Mouse (Mus musculus) c-Kit-positive CD71-positive TER-119-negative erythroid progenitor cells, embryonic 14.5 days (primary cell): ENCODE measurements around the gene Hsf2bp.

Experiments used
- DNase-seq: peaks from one replicate; pipeline ENCODE4 v3.0.0-alpha.2; 2013; ENCODE audit warnings: low read depth

The Hsf2bp gene

GRCm38 (mm10) chr17:31982326-31983190, 53.6 kb downstream of the Hsf2bp start:
- DNase-seq: no peak

DNA sequence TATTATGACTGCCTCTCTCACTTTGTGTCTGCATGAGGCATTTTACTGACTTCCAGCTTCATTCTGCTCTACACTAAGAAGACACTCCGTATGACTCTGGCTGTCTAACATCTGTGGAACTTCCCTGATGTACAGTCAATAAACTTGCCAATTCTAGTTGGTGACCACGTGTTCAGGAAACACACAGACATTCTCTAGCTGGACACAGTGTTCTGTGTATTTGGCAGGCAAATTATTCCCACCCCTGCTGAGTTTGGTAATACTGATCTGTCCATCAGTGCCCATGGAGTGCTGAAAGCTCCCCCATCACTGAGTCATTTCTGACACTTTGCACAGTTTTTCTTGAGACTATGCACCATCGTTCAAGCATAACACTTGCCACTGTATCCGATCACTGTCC, 56.3 kb downstream of the Hsf2bp start:
- no peak for DNase-seq

GRCm38 (mm10) chr17:31977131-31977530, 59.0 kb downstream of the Hsf2bp start:
- no peak for DNase-seq

DNA sequence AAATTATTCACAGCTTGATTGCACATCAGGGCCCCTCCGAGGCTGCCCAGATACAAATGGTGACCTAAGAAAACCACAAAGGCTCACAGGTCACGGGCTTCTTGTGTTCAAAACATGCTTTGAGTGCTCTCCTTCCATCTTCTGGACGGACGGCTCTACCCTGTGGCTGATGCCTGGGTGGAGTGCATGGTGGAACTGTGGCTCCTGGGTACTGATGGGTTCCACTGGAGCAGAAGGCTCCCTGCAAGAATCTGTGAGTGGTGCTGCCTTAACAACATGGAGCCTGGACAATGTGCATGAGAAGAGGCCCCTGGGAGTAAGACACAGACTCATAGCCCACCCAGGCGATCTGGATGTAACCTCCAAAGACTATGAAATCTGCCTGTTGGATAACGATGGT, 59.6 kb downstream of the Hsf2bp start:
- DNase-seq: no peak

DNA sequence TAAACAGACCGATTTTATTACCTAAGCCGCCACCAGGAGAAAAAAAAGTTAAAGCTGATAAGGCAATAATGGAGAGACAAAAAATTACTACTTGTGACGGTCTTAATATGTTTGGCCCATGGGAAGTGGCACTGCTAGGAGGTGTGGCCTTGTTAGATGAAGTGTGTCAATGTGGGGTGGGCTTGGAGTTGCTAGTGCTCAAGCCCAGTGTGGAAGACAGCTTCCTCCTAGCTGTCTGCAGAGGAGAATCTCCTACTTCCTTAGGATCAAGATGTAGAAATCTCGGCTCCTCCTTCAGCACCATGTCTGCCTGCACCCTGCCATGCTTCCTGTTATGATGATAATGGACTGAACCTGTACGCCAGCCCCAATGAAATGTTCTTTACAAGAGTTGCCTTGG, 61.5 kb downstream of the Hsf2bp start:
- no peak for DNase-seq

GRCm38 (mm10) chr17:31973664-31974230, 62.4 kb downstream of the Hsf2bp start:
- no peak for DNase-seq

DNA sequence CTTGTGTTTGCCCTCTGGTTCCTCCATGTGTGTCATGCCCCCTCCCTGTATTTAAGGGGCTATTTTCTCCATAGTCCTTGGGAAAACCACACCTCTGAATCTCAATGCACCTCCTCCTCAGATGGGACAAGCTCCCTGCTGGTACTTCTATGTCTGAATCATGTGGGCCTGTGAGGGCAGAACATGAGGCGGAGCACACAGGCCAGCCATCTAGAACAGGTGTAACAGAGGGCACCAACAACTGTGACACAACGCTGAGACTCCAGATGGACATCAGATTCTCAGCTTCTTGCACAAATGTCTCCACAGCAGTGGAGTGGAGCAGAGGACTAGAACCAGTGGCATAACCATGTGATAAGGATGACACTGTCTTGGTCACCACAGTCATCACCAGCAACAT, 65.3 kb downstream of the Hsf2bp start:
- DNase-seq: no peak

DNA sequence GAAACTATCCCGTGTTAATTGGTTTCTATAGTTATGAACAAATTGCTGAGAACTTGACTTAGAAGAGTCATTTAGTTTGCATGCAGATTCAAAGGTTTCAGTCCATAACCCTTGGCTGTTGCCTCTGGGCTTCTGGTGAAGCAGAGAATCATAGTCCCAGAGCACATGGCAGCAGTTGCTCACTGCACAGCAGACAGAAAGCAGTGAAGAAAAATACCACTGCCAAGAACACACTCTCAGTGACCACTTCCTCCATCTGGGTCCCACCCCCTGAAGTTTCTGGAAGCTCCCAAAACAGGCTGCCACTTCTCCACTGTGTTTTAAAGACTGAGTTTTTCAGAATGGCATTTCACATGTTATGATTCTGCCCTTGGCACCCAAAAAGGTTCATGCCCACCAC, 67.3 kb downstream of the Hsf2bp start:
- no peak for DNase-seq

- no peak for DNase-seq
Measured at GRCm38 (mm10) chr17:31967311-31967710, 68.8 kb downstream of the Hsf2bp start.

DNA sequence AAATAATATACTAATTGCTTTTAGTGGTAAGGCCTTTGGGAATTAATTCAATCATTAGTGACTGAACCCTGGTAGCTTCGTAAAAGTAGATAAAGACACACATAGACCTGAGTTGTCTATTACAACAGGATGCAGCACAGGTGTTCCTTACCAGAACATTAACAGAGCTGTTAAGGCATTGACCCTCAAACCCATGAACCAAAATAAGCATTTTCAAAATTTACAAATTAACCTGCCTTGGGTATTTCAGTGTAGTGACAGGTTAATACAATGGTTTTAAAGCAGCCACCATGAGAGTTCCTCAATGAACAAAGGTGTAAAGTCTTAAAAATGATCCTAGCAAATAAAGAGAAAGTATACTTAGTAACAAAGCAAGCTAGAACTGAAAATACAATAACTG, 69.6 kb downstream of the Hsf2bp start:
- DNase-seq: no peak

DNA sequence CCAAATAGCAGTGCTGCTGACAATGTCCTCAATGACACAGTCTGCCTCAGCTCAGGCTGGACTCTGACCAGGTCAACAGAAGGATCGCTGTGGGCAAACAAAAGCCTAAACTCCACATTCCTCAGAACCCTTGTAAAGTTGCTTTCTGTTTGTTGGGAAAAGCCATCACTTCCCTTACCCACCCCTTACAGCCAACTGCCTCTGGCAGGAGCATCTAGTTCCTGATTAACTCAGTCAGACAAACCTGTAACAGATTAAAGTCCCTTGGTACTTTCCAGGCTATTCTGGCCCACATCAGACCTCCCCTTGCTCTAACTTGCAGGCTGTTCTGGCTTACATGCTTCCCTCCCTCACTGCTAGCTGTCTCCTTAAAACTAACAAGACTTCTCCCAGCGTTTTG, 70.5 kb downstream of the Hsf2bp start:
- no peak for DNase-seq

GRCm38 (mm10) chr17:31962930-31963329, 73.2 kb downstream of the Hsf2bp start:
- no peak for DNase-seq

GRCm38 (mm10) chr17:31962281-31962680, 73.9 kb downstream of the Hsf2bp start:
- DNase-seq: no peak

- DNase-seq: no peak
Measured at GRCm38 (mm10) chr17:31954551-31955140, 81.5 kb downstream of the Hsf2bp start.

GRCm38 (mm10) chr17:31949076-31949475, 87.1 kb downstream of the Hsf2bp start:
- no peak for DNase-seq

DNA sequence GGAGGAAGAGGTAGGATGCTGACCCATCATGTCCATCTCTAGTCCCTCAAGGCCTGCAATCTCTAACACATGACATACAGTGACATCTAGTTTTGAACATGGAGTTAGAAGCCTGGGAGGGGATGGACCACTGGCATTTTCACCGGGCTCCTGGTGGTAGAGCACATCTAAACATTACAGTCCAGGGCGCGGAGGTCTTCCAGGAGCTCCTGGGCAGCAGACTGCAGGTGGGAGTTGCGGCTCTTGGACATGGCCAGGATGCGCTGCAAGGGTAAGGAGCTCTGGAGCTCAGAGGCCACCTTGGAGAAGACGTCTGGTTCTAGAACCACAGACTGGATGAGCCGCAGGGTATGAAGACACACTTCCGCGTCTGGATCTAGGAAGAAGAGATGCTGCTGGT, 89.7 kb downstream of the Hsf2bp start:
- no peak for DNase-seq

DNA sequence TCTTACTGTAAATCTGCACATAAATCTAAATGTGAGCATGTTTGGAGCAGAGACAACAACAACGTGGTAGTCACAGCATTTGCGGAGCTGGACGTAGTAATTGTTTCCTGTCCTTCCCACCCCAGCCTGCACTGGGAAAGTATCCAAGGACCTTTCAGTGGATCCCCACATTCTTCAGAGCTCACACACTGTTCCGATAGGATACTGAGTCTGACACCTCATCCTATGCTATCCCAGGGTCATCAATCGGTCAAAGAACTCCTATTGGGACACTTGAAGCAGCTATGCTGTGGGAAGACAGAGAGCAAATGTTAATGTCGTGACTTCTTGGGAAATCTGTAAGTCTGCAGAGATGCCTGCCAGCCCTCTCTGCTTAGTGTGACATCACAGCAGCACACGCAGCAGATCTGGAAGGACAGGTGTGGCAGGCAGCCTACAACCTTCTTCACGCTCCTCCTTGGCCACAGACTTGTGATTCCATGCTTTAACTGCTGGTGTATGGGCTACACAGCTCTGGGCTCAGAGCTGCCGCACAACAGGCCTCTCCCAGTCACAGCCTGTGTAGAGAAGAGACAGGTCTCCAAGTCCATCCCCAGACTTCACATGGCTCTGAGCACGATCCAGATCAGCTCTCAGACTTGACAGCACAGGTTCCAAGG, 92.1 kb downstream of the Hsf2bp start:
- no peak for DNase-seq

- DNase-seq: no peak
Measured at GRCm38 (mm10) chr17:31941616-31942015, 94.5 kb downstream of the Hsf2bp start.

- DNase-seq: no peak
Measured at GRCm38 (mm10) chr17:31940607-31941006, 95.5 kb downstream of the Hsf2bp start.

GRCm38 (mm10) chr17:31939292-31940060, 96.7 kb downstream of the Hsf2bp start:
- no peak for DNase-seq

DNA sequence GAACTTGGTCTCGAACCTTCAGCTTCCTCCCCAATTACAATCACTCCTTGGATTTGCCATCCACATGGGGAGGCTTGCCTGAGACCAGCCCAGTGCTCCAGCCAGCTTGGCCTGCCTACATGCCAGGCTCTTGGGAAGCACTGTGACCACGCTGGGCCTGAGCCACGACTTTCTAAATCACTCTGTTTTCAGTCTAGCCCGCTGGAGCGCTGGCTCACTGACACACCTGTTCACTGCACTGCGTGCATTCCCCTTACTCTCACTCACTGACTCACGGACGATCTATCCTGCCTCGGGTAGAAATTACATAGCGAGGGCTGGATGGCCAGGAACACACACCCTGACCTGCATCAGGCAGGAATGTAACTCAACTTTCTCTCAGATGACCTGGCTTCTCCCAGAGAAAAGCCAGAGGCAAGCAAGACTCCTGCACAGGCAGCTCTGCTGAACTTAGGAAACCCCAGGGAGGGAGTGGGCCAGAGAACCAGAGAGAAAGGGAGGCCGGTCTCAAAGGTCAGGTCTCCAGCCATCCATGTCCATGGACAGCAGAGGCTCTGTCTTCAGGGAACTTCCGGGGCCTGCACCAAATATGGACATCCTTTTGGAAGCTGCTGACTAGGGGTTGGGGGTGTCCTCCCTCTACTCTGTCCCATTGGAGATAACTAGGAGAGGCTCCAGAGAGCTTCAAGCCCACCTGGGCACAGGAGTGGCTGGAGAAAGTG, 97.4 kb downstream of the Hsf2bp start:
- no peak for DNase-seq
